Mouse (Mus musculus) kidney, embryonic 14.5 days (tissue): ENCODE measurements at regions not wholly inside any gene's neighbourhood (a gene's known extent, or its start where the extent isn't known, plus 50 kb on each side); places are given as distances from the start of the nearest gene placed in this dataset.

Source experiments
- ATAC-seq: fragments of 200-750 bp; cut with Nextera tagmentation; 2 replicates; pipeline ENCODE4 v1.8.0; 2017; ENCODE audit warnings: moderate number of reproducible peaks, mild to moderate bottlenecking, moderate TSS enrichment, moderate library complexity; ENCODE audit not compliant: low FRiP score, low TSS enrichment
- H3K27ac ChIP-seq: fragments of 300-500 bp; sonication (generic); 2 replicates; pipeline ENCODE4 v1.5.1; 2014; ENCODE audit warnings: low read depth, mild to moderate bottlenecking, low read length, moderate library complexity, mixed read lengths
- H3K27me3 ChIP-seq: fragments of 300-500 bp; sonication (generic); 2 replicates; pipeline ENCODE4 v1.6.1; 2014; ENCODE audit warnings: mild to moderate bottlenecking, low read length; ENCODE audit not compliant: control insufficient read depth, insufficient read depth
- H3K36me3 ChIP-seq: fragments of 300-500 bp; sonication (generic); 2 replicates; pipeline ENCODE4 v1.6.1; 2014; ENCODE audit warnings: low read length, mixed read lengths; ENCODE audit not compliant: control insufficient read depth, insufficient read depth
- H3K4me1 ChIP-seq: fragments of 300-500 bp; sonication (generic); 2 replicates; pipeline ENCODE4 v1.6.1; 2014; ENCODE audit warnings: low read length, mixed read lengths; ENCODE audit not compliant: control insufficient read depth, insufficient read depth
- H3K4me2 ChIP-seq: fragments of 300-500 bp; sonication (generic); replicated peaks from 2 replicates; pipeline ENCODE4 v1.6.1; 2014; ENCODE audit warnings: low read depth, mild to moderate bottlenecking, low read length
- H3K4me3 ChIP-seq: fragments of 300-500 bp; sonication (generic); 2 replicates; pipeline ENCODE4 v1.5.1; 2014; ENCODE audit warnings: mild to moderate bottlenecking, low read length
- H3K9ac ChIP-seq: fragments of 300-500 bp; sonication (generic); 2 replicates; pipeline ENCODE4 v1.6.1; 2014; ENCODE audit warnings: low read depth, mild to moderate bottlenecking, low read length, moderate library complexity
- H3K9me3 ChIP-seq: fragments of 300-500 bp; sonication (generic); 2 replicates; pipeline ENCODE4 v1.6.1; 2016; ENCODE audit warnings: low read length; ENCODE audit not compliant: control insufficient read depth
- WGBS: fragments of 180-500 bp; shearing (Covaris S2); extraction: QIAGEN DNeasy Blood & Tissue Kit; methylation state at CpG from one replicate; pipeline ENCODE4 v1.1.7; 2014; 5-methylcytosine and 5-hydroxymethylcytosine counted together

DNA sequence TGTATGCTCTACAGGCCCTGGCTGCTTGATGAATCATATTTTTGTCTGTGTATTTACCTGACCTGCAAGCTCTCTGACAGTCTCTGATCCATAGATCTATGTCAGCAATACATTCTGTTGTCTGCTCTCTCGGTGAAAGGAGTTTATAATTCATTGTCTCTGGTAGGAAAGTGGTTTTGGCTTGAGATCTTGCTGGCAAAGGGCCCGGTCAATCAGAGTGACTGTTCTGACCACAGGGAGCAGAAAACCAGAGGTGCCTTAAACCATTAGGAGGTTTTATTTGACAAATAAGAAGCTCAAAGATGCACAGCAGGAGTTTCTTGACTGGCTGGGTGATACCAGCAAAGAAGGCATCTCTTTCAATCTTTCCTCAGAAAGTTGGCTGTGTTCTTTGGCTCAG lies 398.2 kb downstream of the Bckdhb start:
- WGBS: 62% methylated on average over 2 of the region's 2 CpGs
- ATAC-seq: no peak
- Histone ChIP-seq H3K27ac (no peak overlapping the region), H3K27me3 (no peaks in the 10 kb centered on the region), H3K4me2 (no peak overlapping the region), H3K36me3 (no peaks in the 10 kb centered on the region), H3K9ac (no peak overlapping the region), H3K9me3 (no peaks in the 10 kb centered on the region), H3K4me3 (no peak overlapping the region), H3K4me1 (no peaks in the 10 kb centered on the region)

DNA sequence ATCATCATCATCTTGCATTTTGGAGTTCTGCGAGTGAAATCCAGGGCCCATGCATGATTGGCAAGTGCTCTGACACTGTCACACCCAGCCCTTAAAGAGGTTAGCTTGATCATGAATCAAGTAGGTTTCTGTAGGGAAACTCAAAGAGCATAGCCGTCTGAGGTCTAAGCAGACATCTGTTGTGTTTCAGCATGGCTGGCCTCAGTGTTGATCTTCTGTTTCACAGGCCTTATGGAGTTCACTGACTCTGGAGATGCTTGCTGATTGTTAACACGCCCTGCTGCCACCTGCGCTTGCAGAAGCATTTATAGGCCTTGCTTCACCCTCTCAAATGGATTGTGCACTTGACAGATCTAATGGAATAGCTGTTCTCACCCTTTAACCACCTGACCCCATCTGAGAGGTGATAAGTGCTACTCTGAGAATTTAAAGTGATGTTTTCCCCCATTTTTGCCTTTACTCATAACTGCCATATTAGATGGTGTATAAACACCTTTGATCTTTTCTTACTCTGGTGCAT lies 406.2 kb downstream of the Bckdhb start:
- no peak overlapping the region for H3K9ac ChIP-seq
- no peaks in the 10 kb centered on the region for H3K4me1 ChIP-seq
- H3K4me3 ChIP-seq: no peak overlapping the region
- WGBS: 52% methylated on average over 4 of the region's 4 CpGs
- H3K36me3 ChIP-seq: no peaks in the 10 kb centered on the region
- no peak overlapping the region for H3K27ac ChIP-seq
- no peaks in the 10 kb centered on the region for H3K27me3 ChIP-seq
- no peak overlapping the region for H3K4me2 ChIP-seq
- H3K9me3 ChIP-seq: no peaks in the 10 kb centered on the region
- ATAC-seq: no peak

DNA sequence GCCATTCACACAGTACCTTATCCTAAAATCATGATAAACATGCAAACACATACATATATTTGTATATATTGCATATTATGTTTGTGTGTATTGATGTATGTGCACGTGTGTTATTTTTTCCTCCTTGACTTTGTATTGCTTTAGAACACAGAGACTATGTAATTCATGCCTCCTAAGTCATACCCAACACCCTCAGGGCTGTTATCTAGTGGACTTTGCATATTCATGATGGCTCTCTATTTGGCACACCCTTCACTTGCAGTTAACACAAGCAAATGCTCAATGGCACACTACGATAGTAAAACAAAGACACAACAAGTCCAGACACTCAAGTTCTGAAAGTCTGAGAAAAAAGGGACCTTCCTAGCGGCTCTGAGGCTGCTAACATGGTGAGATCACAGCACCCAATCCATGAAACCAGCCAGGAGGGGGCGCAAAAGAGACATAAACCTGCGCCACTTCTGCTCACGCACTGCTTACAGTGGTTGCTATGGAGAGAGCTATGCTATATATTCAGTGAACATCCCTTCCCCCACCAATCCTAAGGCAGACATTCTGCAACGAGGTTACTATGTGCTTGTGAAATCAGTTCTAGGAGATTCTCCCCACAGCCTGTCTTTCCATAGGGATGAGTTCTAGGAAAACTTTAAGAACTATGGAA lies 418.6 kb downstream of the Bckdhb start:
- H3K4me3 ChIP-seq: no peak overlapping the region
- no peaks in the 10 kb centered on the region for H3K9me3 ChIP-seq
- no peaks in the 10 kb centered on the region for H3K36me3 ChIP-seq
- H3K27me3 ChIP-seq: no peaks in the 10 kb centered on the region
- no peak overlapping the region for H3K27ac ChIP-seq
- no peak overlapping the region for H3K4me2 ChIP-seq
- H3K4me1 ChIP-seq: no peaks in the 10 kb centered on the region
- no peak overlapping the region for H3K9ac ChIP-seq
- 17% methylated on average over 7 of the region's 7 CpGs for WGBS
- ATAC-seq: peak; percentile 95; the same call in 1 of the 2 replicates

DNA sequence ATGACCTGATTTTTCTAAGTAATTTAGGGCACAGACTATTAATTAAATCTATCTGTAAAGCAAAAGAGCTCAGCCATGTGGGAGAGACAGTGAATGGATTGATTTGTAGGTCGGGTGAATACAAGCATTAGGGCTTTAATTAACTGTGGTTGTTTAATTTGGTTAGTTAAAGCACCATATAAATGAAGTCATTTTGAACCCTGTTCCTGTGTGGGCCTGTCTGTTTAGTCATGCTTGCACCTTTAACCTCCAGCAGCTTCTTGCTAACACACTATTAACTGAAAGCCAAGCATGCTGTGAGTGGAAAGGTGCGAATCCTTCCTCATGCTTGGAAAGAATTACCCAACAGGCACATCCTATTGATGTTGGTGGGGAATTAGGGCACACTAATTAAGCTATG lies 425.3 kb downstream of the Bckdhb start:
- 59% methylated on average over 2 of the region's 2 CpGs for WGBS
- ATAC-seq: no peak

DNA sequence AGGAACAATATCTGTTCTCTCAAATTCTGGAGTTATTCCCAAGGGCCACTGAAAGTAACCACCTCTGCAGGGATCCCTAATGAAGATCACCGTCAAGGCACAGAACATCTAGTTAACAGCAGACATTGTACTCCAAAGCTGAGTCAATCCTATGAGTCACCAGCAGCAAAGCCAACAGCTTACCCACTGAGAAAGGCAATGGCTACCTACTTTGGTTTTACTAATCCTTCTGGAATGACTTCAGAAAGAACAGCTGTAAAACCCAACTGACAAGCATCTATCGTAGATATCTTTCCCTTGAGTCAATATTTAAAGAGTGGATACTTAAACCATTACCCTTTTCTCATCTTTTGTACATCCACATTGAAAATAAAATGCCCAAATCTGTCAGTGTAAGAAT lies 429.5 kb downstream of the Bckdhb start:
- Histone ChIP-seq H3K27me3 (no peaks in the 10 kb centered on the region), H3K4me2 (no peak overlapping the region), H3K9ac (no peak overlapping the region), H3K27ac (no peak overlapping the region), H3K4me1 (no peaks in the 10 kb centered on the region), H3K9me3 (no peaks in the 10 kb centered on the region), H3K4me3 (no peak overlapping the region), H3K36me3 (no peaks in the 10 kb centered on the region)
- WGBS: 83% methylated on average over 2 of the region's 2 CpGs
- no peak for ATAC-seq

More for the DNA sequence above, 425.3 kb downstream of the Bckdhb start:
- Histone ChIP-seq H3K36me3 (no peaks in the 10 kb centered on the region), H3K4me3 (no peak overlapping the region), H3K27me3 (no peaks in the 10 kb centered on the region), H3K4me2 (no peak overlapping the region), H3K9me3 (no peaks in the 10 kb centered on the region), H3K27ac (no peak overlapping the region), H3K4me1 (no peaks in the 10 kb centered on the region), H3K9ac (no peak overlapping the region)

DNA sequence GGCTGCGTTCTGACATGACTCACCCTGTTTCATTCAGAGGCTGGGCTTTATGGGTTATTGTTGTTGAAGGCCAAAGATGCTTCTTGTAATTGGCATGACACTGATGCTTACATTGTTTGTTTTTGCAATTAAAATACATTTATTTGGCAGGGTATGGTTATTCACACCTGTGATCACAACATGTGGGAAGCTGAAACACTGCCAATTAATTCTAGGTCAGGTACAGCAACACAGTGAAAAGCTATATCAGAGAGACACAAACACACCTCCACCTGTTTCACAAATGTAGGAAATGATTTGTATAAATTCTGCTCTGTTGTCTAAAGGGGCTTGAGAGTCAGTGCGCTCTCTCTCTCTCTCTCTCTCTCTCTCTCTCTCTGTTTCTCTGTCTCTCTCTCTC lies 431.2 kb downstream of the Bckdhb start:
- H3K9me3 ChIP-seq: no peaks in the 10 kb centered on the region
- no peaks in the 10 kb centered on the region for H3K4me1 ChIP-seq
- no peak overlapping the region for H3K9ac ChIP-seq
- WGBS: 95% methylated on average over 2 of the region's 2 CpGs
- no peaks in the 10 kb centered on the region for H3K27me3 ChIP-seq
- H3K27ac ChIP-seq: no peak overlapping the region
- H3K36me3 ChIP-seq: no peaks in the 10 kb centered on the region
- ATAC-seq: no peak
- no peak overlapping the region for H3K4me3 ChIP-seq
- no peak overlapping the region for H3K4me2 ChIP-seq

- Histone ChIP-seq H3K36me3 (no peaks in the 10 kb centered on the region), H3K27ac (no peak overlapping the region), H3K4me2 (no peak overlapping the region), H3K27me3 (no peaks in the 10 kb centered on the region), H3K9ac (no peak overlapping the region), H3K4me1 (no peaks in the 10 kb centered on the region), H3K9me3 (no peaks in the 10 kb centered on the region), H3K4me3 (no peak overlapping the region)
- 49% methylated on average over 3 of the region's 3 CpGs for WGBS
- no peak for ATAC-seq
Observed at GRCm38 (mm10) chr9:84359879-84360278, 434.9 kb downstream of the Bckdhb start.

- H3K9me3 ChIP-seq: no peaks in the 10 kb centered on the region
Observed at GRCm38 (mm10) chr9:84360484-84360883, 435.5 kb downstream of the Bckdhb start.

DNA sequence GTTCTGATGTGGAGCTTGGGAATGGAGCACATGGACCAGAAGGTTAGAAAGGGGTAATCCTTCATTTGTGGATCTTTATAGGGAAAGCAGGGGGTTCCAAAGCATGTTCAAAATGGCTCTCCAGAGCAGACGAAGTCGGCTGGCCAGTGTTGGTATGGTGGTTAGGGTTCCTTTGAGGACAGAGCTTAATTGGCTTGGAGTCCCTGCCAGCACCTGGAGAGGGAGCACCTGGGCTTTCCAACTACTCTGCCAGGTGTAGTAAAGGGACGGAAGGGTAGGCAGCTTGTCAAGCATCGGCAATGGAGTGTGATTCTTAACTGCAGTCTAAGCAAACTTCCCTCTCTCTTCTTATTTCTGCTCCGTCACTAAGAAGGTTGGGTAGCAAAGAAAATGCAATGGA lies 438.5 kb downstream of the Bckdhb start:
- no peaks in the 10 kb centered on the region for H3K9me3 ChIP-seq
- H3K4me2 ChIP-seq: no peak overlapping the region
- H3K36me3 ChIP-seq: no peaks in the 10 kb centered on the region
- no peaks in the 10 kb centered on the region for H3K4me1 ChIP-seq
- WGBS: 89% methylated on average over 5 of the region's 5 CpGs
- ATAC-seq: no peak
- H3K27me3 ChIP-seq: no peaks in the 10 kb centered on the region
- no peak overlapping the region for H3K4me3 ChIP-seq
- H3K27ac ChIP-seq: no peak overlapping the region
- no peak overlapping the region for H3K9ac ChIP-seq

More at GRCm38 (mm10) chr9:84360484-84360883, 435.5 kb downstream of the Bckdhb start:
- Histone ChIP-seq H3K27ac (no peak overlapping the region), H3K9ac (no peak overlapping the region), H3K4me1 (no peaks in the 10 kb centered on the region), H3K27me3 (no peaks in the 10 kb centered on the region), H3K36me3 (no peaks in the 10 kb centered on the region), H3K4me2 (no peak overlapping the region), H3K4me3 (no peak overlapping the region)
- ATAC-seq: no peak
- WGBS: 82% methylated on average over 4 of the region's 4 CpGs
